Comparison of ENCODE assay signal across 18 mouse cellular contexts in genomic region chr10:105793776-105794552, GRCm38 (mm10). TPM values are rescaled to one million over a fixed set of nuclear protein-coding genes. Genes with fewer than 3 reads are reported as not detected.
A peak's percentile ranks its signal among the peaks of the same experiment; 100 is the strongest.
DNase-seq lines count a peak whose midpoint lies in the region; ATAC-seq and TF ChIP-seq lines count a peak whose summit lies in the region.
"Had no signal": no experiment of that assay in that cellular context is flagged by ENCODE, and none has a peak within 500 bp of the region (broad histone marks: within the 10 kb centered on the region; RNA-seq: fewer than 3 reads in every experiment).

No protein-coding gene starts in this region.

- TF ChIP-seq CTCF in midbrain, postnatal 0 days (IDR thresholded peaks at IDR 0.05), result no peak

- no peaks in the 10 kb centered on the region for H3K36me3 ChIP-seq in kidney, embryonic 14.5 days (ENCODE audit: control insufficient read depth, insufficient read depth, low read length)
- 0 out of 2 replicates have a peak, but pooled peaks cover 4% of the 10 kb centered on the region for H3K36me3 ChIP-seq in kidney, embryonic 16.5 days (ENCODE audit: insufficient read depth, low read length)
- no peaks in the 10 kb centered on the region for H3K36me3 ChIP-seq in intestine, embryonic 16.5 days (ENCODE audit: control insufficient read depth, insufficient read depth, low read length)
- peaks cover 5% of the 10 kb centered on the region; the same call in 1 of the 2 replicates for H3K36me3 ChIP-seq in midbrain, postnatal 0 days (ENCODE audit: insufficient read depth, low read length)
- H3K36me3 ChIP-seq: forebrain, embryonic 15.5 days; hindbrain, embryonic 15.5 days; limb, embryonic 15.5 days; liver, embryonic 15.5 days had no signal

- H3K9ac ChIP-seq in kidney, embryonic 14.5 days (ENCODE audit: low read depth, low read length), result no peak overlapping the region
- no peak overlapping the region for H3K9ac ChIP-seq in kidney, embryonic 16.5 days (replicated peaks; ENCODE audit: low read length)
- no peak overlapping the region for H3K9ac ChIP-seq in intestine, embryonic 16.5 days (ENCODE audit: low read depth, low read length)
- no peak overlapping the region for H3K9ac ChIP-seq in midbrain, postnatal 0 days (replicated peaks; ENCODE audit: low read length, poor library complexity, severe bottlenecking)
- H3K9ac ChIP-seq: forebrain, embryonic 15.5 days; hindbrain, embryonic 15.5 days; limb, embryonic 15.5 days; liver, embryonic 15.5 days had no signal

- peak; percentile 11 for DNase-seq in embryo, embryonic 11 days
- peak; percentile 51 for DNase-seq in lung, postnatal 36 days
- no peak for DNase-seq in T-cell, adult 2 months (ENCODE audit: low spot score)
- DNase-seq in midbrain, postnatal 0 days (ENCODE audit: low spot score), result no peak
- DNase-seq in thymus, postnatal 10 days (ENCODE audit: low spot score in 2 of 2), result no peak
- DNase-seq: adrenal gland, adult 8-10 months; cerebellum, adult 9-10 months; gastrocnemius, postnatal 25 days; heart, postnatal 14 days; kidney, adult 2 months; retina, postnatal 1 day had no signal

- H3K4me2 ChIP-seq in kidney, embryonic 14.5 days (replicated peaks; ENCODE audit: low read depth, low read length), result no peak overlapping the region
- no peak overlapping the region for H3K4me2 ChIP-seq in kidney, embryonic 16.5 days (replicated peaks; ENCODE audit: low read depth, low read length)
- H3K4me2 ChIP-seq in intestine, embryonic 16.5 days (ENCODE audit: low read depth, low read length), result no peak overlapping the region
- H3K4me2 ChIP-seq in midbrain, postnatal 0 days (ENCODE audit: low read depth, low read length, poor library complexity, severe bottlenecking), result no peak overlapping the region
- H3K4me2 ChIP-seq: forebrain, embryonic 15.5 days; hindbrain, embryonic 15.5 days; limb, embryonic 15.5 days; liver, embryonic 15.5 days had no signal

- H3K4me1 ChIP-seq in kidney, embryonic 14.5 days (ENCODE audit: control insufficient read depth, insufficient read depth, low read length), result no peaks in the 10 kb centered on the region
- H3K4me1 ChIP-seq in kidney, embryonic 16.5 days (ENCODE audit: insufficient read depth, low read length), result no peaks in the 10 kb centered on the region
- no peaks in the 10 kb centered on the region for H3K4me1 ChIP-seq in intestine, embryonic 16.5 days (ENCODE audit: control insufficient read depth, insufficient read depth, low read length)
- H3K4me1 ChIP-seq in midbrain, postnatal 0 days (ENCODE audit: insufficient read depth, low read length), result no peaks in the 10 kb centered on the region
- H3K4me1 ChIP-seq: hindbrain, embryonic 15.5 days; limb, embryonic 15.5 days; liver, embryonic 15.5 days had no signal

- no peaks in the 10 kb centered on the region for H3K9me3 ChIP-seq in kidney, embryonic 14.5 days (ENCODE audit: control insufficient read depth, low read length)
- H3K9me3 ChIP-seq in kidney, embryonic 16.5 days (ENCODE audit: low read length), result no peaks in the 10 kb centered on the region
- no peaks in the 10 kb centered on the region for H3K9me3 ChIP-seq in intestine, embryonic 16.5 days (ENCODE audit: control insufficient read depth, low read length)
- H3K9me3 ChIP-seq in midbrain, postnatal 0 days (ENCODE audit: low read length), result no peaks in the 10 kb centered on the region
- H3K9me3 ChIP-seq: forebrain, embryonic 15.5 days; hindbrain, embryonic 15.5 days; limb, embryonic 15.5 days; liver, embryonic 15.5 days had no signal

- H3K27ac ChIP-seq in kidney, embryonic 14.5 days (ENCODE audit: low read depth, low read length), result no peak overlapping the region
- no peak overlapping the region for H3K27ac ChIP-seq in kidney, embryonic 16.5 days (ENCODE audit: low read length)
- H3K27ac ChIP-seq in intestine, embryonic 16.5 days (ENCODE audit: low read length), result peak overlapping the region; percentile 31; the same call in 1 of the 2 replicates
- no peak overlapping the region for H3K27ac ChIP-seq in midbrain, postnatal 0 days (ENCODE audit: low read depth, low read length)
- H3K27ac ChIP-seq: forebrain, embryonic 15.5 days; hindbrain, embryonic 15.5 days; limb, embryonic 15.5 days; liver, embryonic 15.5 days had no signal

- ATAC-seq in kidney, embryonic 14.5 days (ENCODE audit: low FRiP score, low TSS enrichment), result peak; percentile 36; the same call in 1 of the 2 replicates
- ATAC-seq in kidney, embryonic 16.5 days (ENCODE audit: low FRiP score, low TSS enrichment), result no peak
- ATAC-seq in intestine, embryonic 16.5 days, result peak; percentile 55
- no peak for ATAC-seq in midbrain, postnatal 0 days (ENCODE audit: low FRiP score)
- ATAC-seq: forebrain, embryonic 15.5 days had no signal

- no peak overlapping the region for H3K4me3 ChIP-seq in kidney, embryonic 14.5 days (ENCODE audit: low read length)
- H3K4me3 ChIP-seq in kidney, embryonic 16.5 days (ENCODE audit: low read length), result no peak overlapping the region
- no peak overlapping the region for H3K4me3 ChIP-seq in intestine, embryonic 16.5 days (ENCODE audit: low read length)
- H3K4me3 ChIP-seq in midbrain, postnatal 0 days (ENCODE audit: low read depth, low read length), result no peak overlapping the region
- H3K4me3 ChIP-seq: forebrain, embryonic 15.5 days; hindbrain, embryonic 15.5 days; limb, embryonic 15.5 days; liver, embryonic 15.5 days had no signal

- H3K27me3 ChIP-seq in kidney, embryonic 14.5 days (ENCODE audit: control insufficient read depth, insufficient read depth, low read length), result no peaks in the 10 kb centered on the region
- H3K27me3 ChIP-seq in kidney, embryonic 16.5 days (ENCODE audit: insufficient read depth, low read length), result no peaks in the 10 kb centered on the region
- H3K27me3 ChIP-seq in intestine, embryonic 16.5 days (replicated peaks; ENCODE audit: control insufficient read depth, insufficient read depth, low read length), result no peaks in the 10 kb centered on the region
- no peaks in the 10 kb centered on the region for H3K27me3 ChIP-seq in midbrain, postnatal 0 days (ENCODE audit: insufficient read depth, low read length)
- H3K27me3 ChIP-seq: forebrain, embryonic 15.5 days; hindbrain, embryonic 15.5 days; limb, embryonic 15.5 days; liver, embryonic 15.5 days had no signal

- 55% methylated on average over 15 of the region's 15 CpGs for WGBS in kidney, embryonic 14.5 days
- WGBS in kidney, embryonic 16.5 days, result 53% methylated on average over 15 of the region's 15 CpGs
- 45% methylated on average over 15 of the region's 15 CpGs for WGBS in intestine, embryonic 16.5 days
- 89% methylated on average over 15 of the region's 15 CpGs for WGBS in midbrain, postnatal 0 days

RNA-seq across cellular contexts. Expression of gene Ccdc59, which starts 46.9 kb away (rescaled TPM):
- polyA plus RNA-seq in kidney, embryonic 14.5 days (2014; fragmentation: Nextera tagmentation; extraction: Ambion mirVana), result 62.9 and 64.4 TPM in 2 replicates
- polyA plus RNA-seq in kidney, embryonic 16.5 days (2015; fragmentation: Nextera tagmentation; extraction: Ambion mirVana), result 44.8 and 49.5 TPM in 2 replicates
- polyA plus RNA-seq in intestine, embryonic 16.5 days (2015; fragmentation: Nextera tagmentation; extraction: Ambion mirVana), result 56.7 and 59.9 TPM in 2 replicates
- total RNA-seq in midbrain, postnatal 0 days (2014; rRNA removed), result 13.0 and 19.0 TPM in 2 replicates
- polyA plus RNA-seq in midbrain, postnatal 0 days (2015; fragmentation: Nextera tagmentation; extraction: Ambion mirVana), result 41.0 and 46.4 TPM in 2 replicates

RNA-seq across cellular contexts. Expression of gene Mettl25, which starts 47.2 kb away (rescaled TPM):
- 16.3 and 16.4 TPM in 2 replicates for polyA plus RNA-seq in kidney, embryonic 14.5 days (2014; fragmentation: Nextera tagmentation; extraction: Ambion mirVana)
- polyA plus RNA-seq in kidney, embryonic 16.5 days (2015; fragmentation: Nextera tagmentation; extraction: Ambion mirVana), result 13.7 and 14.2 TPM in 2 replicates
- polyA plus RNA-seq in intestine, embryonic 16.5 days (2015; fragmentation: Nextera tagmentation; extraction: Ambion mirVana), result 11.3 and 11.6 TPM in 2 replicates
- 20.1 and 29.7 TPM in 2 replicates for total RNA-seq in midbrain, postnatal 0 days (2014; rRNA removed)
- polyA plus RNA-seq in midbrain, postnatal 0 days (2015; fragmentation: Nextera tagmentation; extraction: Ambion mirVana), result 17.2 and 17.7 TPM in 2 replicates

Comparison
In these comparisons a context has a peak if more than half of its experiments do, and no peak if none do; other contexts are left out.
1. ATAC-seq: peak in kidney, embryonic 14.5 days (single experiment) and intestine, embryonic 16.5 days (single experiment); none in kidney, embryonic 16.5 days (single experiment) and midbrain, postnatal 0 days (single experiment).
2. DNase-seq: peak in embryo, embryonic 11 days (single experiment) and lung, postnatal 36 days (single experiment); none in T-cell, adult 2 months (single experiment), midbrain, postnatal 0 days (single experiment) and thymus, postnatal 10 days (0 of 2).